Mouse (Mus musculus): ENCODE measurements around the gene Rnf31.

Gene Rnf31

GRCm38 (mm10) chr14:55577871-55578667, 13.4 kb upstream of the Rnf31 start, which contains the start of gene Psme1:
Gene Psme1, plus strand, starts transcription at chr14:55578123.
- DNase-seq, result peak; percentile 83

GRCm38 (mm10) chr14:55578668-55579269, 12.7 kb upstream of the Rnf31 start:
- DNase-seq, result peak; percentile 51

DNA sequence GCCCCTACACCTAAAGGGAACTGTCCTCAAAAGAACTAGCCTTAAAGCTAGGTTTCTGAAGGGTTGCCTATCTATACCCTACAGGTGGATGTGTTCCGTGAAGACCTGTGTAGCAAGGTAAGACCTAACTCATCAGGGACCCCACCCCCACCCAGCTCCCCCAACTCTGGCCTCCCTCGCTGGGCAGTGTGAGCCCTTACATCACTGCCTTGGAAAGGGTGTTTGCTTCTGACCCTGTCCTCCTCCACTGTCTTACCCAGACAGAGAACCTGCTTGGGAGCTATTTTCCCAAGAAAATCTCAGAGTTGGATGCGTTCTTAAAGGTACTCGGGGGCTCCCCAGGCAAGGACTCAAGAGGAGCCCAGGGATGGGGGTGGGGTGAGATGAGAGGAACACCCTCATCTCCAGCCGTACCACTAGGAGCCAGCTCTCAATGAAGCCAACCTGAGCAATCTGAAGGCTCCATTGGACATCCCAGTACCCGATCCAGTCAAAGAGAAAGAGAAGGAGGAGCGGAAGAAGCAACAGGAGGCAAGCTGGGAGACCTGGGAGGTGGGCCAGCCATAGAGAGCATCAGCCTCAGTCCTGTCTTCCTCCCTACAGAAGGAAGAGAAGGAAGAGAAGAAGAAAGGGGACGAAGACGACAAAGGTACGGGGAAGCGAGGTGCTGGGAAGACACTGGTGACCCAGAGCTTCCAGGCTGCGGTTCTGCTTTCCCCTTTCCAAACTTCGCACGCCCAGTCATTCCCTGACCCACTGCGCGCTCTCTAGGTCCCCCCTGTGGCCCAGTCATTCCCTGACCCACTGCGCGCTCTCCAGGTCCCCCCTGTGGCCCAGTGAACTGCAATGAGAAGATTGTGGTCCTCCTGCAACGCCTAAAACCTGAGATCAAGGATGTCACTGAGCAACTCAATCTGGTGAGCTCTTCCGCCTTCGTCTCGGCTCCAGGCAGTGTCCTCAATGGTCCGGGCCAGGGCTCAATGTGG, 11.7 kb upstream of the Rnf31 start:
- no peak for DNase-seq

- no peak for DNase-seq
These were observed 10.8 kb upstream of the Rnf31 start for GRCm38 (mm10) chr14:55580731-55581130.

DNA sequence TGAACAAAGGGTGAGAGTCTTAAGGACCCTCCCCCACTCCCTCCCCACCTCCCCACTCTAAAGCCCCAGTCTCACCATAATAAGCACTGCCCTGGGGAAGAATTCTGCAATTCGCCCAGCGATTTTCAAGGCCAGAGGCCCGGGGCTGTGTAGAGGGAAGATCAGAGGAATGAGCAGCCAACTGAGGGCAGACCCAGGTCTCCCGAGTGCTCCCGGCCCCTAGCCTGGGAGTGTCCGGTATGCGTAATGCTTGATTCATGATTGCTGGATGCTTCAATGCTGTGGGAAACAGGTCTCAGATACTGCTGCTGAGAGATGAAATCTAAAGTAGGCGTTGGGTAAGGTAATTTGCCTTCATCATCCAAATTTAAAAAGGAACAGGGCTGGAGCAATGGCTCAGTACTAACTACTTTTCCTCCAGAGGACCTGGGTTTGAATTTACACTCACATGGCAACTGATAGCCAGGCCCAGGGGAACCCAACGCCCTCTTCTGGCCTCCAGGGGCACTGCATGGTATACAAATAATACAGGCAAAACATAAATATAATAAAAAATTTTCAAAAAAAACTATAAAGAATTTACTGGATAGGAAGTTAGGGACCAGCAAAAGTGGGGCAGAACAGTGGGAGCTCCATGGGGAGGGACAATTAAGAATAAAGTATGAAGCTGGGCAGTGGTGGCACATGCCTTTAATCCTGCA, 9.4 kb upstream of the Rnf31 start:
- DNase-seq, result peak; percentile 30

GRCm38 (mm10) chr14:55584303-55584701, 7.2 kb upstream of the Rnf31 start:
- no peak for DNase-seq

- DNase-seq, result peak; percentile 93
These were observed 6.6 kb upstream of the Rnf31 start, which contains the start of gene Emc9 for GRCm38 (mm10) chr14:55584702-55585565. Gene Emc9, minus strand, starts transcription at chr14:55585302.

DNA sequence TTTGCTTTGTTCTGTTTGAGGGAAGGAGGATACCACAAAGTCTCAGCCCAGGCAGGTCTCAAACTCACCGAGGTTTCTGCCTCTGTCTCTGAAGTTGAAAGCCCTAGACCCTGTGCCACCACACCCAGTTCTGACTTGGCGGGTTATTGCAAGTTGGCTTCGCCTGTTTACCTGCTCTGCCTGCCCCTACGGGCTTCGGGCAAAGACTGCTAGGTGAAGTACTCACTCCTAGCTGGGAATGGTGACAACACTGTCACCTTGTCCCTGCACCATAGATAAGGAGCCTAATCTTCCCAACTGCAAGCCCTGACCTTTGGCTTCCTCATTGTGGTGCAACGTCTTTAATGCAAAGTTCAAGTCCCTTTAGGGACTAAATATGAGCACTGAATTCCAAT, 5.9 kb upstream of the Rnf31 start:
- DNase-seq, result peak; percentile 72

GRCm38 (mm10) chr14:55586149-55586548, 5.4 kb upstream of the Rnf31 start:
- DNase-seq, result peak; percentile 61

GRCm38 (mm10) chr14:55589271-55589670, 2.2 kb upstream of the Rnf31 start:
- DNase-seq, result no peak

- DNase-seq, result no peak
These were observed 1.6 kb upstream of the Rnf31 start for GRCm38 (mm10) chr14:55589771-55590448.

DNA sequence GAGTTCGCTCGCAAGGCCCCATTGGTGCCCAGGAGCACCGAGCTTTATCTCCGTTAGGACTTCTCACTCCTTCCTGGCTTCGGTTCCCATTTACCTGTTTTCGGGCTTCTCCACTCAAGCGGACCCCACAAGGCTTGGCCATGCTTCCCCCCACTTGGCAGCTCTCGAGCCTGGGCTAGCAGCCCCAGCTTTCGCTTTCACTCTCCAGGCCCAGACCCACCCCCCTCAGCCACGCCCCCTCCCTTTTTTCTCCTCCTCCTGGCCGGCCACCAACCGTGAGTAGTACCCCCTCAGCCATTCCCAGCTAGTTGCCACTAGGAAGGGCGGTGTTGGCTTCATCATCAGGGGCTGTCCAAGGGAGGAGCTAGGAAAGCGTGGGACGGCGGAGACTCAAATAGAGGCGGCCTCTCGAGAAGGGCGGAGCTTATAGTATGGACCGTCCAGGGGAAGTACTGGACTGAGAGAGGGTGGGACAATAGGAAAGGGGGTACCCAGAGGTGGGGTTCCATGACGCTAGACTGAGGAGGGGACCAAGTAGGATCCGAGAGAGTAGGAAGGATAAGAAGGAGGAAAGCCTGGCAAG, 669 bp upstream of the Rnf31 start, which contains the start of gene Psme2:
Psme2 (minus strand) TSS at position 366 of the 583 bp plus-strand sequence.
- DNase-seq, result peak; percentile 95

- DNase-seq, result no peak
These were observed 718 bp downstream of the Rnf31 start for GRCm38 (mm10) chr14:55592226-55592625.

GRCm38 (mm10) chr14:55596036-55596690, 4.7 kb downstream of the Rnf31 start:
- no peak for DNase-seq

GRCm38 (mm10) chr14:55598521-55599390, 7.2 kb downstream of the Rnf31 start:
- DNase-seq, result no peak

- no peak for DNase-seq
These were observed 11.7 kb downstream of the Rnf31 start, which contains the start of gene Irf9 for GRCm38 (mm10) chr14:55603271-55603632. Gene Irf9, plus strand, starts transcription at chr14:55603571.

DNA sequence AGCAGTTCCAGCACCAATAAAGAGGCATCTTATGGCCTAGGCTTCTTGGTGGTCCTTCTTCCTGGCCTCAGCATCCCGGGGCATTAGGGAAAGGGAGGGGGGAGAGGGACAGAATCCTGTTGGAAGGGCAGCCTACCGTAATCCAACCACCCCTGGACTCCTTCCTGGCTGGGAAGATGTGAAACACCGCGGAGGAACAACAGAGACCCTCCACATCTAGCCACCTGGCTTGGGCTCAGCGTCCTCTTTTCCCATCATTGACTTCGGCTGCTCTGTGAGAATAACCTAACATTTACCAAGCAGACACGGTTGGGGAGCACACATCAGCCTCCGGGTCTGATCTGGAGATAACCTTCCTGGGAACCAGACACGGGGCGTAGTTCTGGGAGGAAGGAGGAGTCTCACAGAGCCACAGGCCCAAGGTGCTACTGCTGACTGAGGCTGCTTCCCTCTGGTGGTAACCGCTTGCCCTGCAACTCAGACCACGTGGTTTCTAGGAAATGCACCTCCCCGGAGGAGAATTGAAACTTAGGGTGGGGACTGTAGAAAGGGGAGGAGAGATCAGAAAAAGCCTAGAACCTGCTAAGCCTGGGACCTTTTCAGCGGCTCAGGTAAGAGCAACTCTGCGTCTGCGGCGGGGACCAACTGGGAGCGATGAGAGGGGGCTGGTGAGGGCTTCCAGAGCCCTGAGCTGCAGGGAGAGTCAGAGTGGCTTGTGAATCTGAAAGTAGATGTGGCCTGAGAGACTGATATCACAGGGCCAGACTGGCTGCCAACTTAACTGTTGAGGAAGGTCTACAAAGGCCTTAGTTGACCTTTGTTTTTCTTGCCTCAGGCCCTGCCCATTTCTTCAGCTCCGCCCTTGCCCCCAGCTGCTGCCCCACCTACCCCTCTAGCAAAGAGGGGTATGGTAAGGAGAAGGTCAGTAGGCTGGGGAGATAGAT, 12.4 kb downstream of the Rnf31 start:
- peak; percentile 95 for DNase-seq

Data from liver (tissue).